Comparison of ENCODE assay signal across 33 mouse cellular contexts in genomic region chr6:116607230-116607629, GRCm38 (mm10). TPM values are rescaled to one million over a fixed set of nuclear protein-coding genes. Genes with fewer than 3 reads are reported as not detected.
A peak's percentile ranks its signal among the peaks of the same experiment; 100 is the strongest.
DNase-seq lines count a peak whose midpoint lies in the region; ATAC-seq and TF ChIP-seq lines count a peak whose summit lies in the region.
"Had no signal": no experiment of that assay in that cellular context is flagged by ENCODE, and none has a peak within 500 bp of the region (broad histone marks: within the 10 kb centered on the region; RNA-seq: fewer than 3 reads in every experiment).

No protein-coding gene starts in this region.

- H3K4me1 ChIP-seq in kidney, postnatal 0 days (replicated peaks; ENCODE audit: insufficient read depth, low read length): no peaks in the 10 kb centered on the region
- no peaks in the 10 kb centered on the region for H3K4me1 ChIP-seq in midbrain, postnatal 0 days (ENCODE audit: insufficient read depth, low read length)
- no peaks in the 10 kb centered on the region for H3K4me1 ChIP-seq in midbrain, embryonic 11.5 days (ENCODE audit: control insufficient read depth, insufficient read depth, low read length)
- H3K4me1 ChIP-seq in stomach, postnatal 0 days (replicated peaks; ENCODE audit: control insufficient read depth, insufficient read depth): no peaks in the 10 kb centered on the region
- H3K4me1 ChIP-seq: embryonic facial prominence, embryonic 12.5 days; hindbrain, embryonic 12.5 days; limb, embryonic 10.5 days had no signal

- TF ChIP-seq EP300 in stomach, postnatal 0 days (optimal IDR thresholded peaks at IDR 0.05): no peak

- DNase-seq in embryo, embryonic 11 days: peak; percentile 4
- DNase-seq in embryo, embryonic 10.5 days (ENCODE audit: low spot score): no peak
- no peak for DNase-seq in kidney, postnatal 0 days (ENCODE audit: low spot score)
- DNase-seq in kidney, postnatal 4 days: no peak
- DNase-seq in midbrain, postnatal 0 days (ENCODE audit: low spot score): no peak
- no peak for DNase-seq in midbrain, embryonic 11.5 days (ENCODE audit: low spot score, missing footprints)
- DNase-seq in stomach, postnatal 0 days (ENCODE audit: low spot score): no peak
- DNase-seq in testis, postnatal 14 days (ENCODE audit: low spot score): no peak
- DNase-seq: adrenal gland, adult 8-10 months; cerebellum, adult 8-10 months; gastrocnemius, postnatal 36 days; heart, postnatal 10 days; kidney, adult 8-10 months; kidney, postnatal 14 days; liver; lung, adult 2 months; right cerebral cortex, postnatal 4 days; thymus, adult 18-20 months; thymus, postnatal 36 days had no signal

- no peak overlapping the region for H3K27ac ChIP-seq in kidney, postnatal 0 days
- no peak overlapping the region for H3K27ac ChIP-seq in midbrain, postnatal 0 days (ENCODE audit: low read depth, low read length)
- no peak overlapping the region for H3K27ac ChIP-seq in midbrain, embryonic 11.5 days (ENCODE audit: low read depth, low read length)
- no peak overlapping the region for H3K27ac ChIP-seq in stomach, postnatal 0 days (replicated peaks)
- H3K27ac ChIP-seq: embryonic facial prominence, embryonic 12.5 days; hindbrain, embryonic 12.5 days; limb, embryonic 10.5 days had no signal

- no peak overlapping the region for H3K4me2 ChIP-seq in kidney, postnatal 0 days (ENCODE audit: low read length)
- H3K4me2 ChIP-seq in midbrain, postnatal 0 days (ENCODE audit: low read depth, low read length, poor library complexity, severe bottlenecking): no peak overlapping the region
- no peak overlapping the region for H3K4me2 ChIP-seq in midbrain, embryonic 11.5 days
- H3K4me2 ChIP-seq in stomach, postnatal 0 days (replicated peaks; ENCODE audit: low read depth): no peak overlapping the region
- H3K4me2 ChIP-seq: embryonic facial prominence, embryonic 12.5 days; heart, embryonic 11.5 days; hindbrain, embryonic 12.5 days had no signal

- no peak overlapping the region for H3K9ac ChIP-seq in kidney, postnatal 0 days (ENCODE audit: low read depth, low read length)
- H3K9ac ChIP-seq in midbrain, postnatal 0 days (replicated peaks; ENCODE audit: low read length, poor library complexity, severe bottlenecking): no peak overlapping the region
- H3K9ac ChIP-seq in midbrain, embryonic 11.5 days (ENCODE audit: low read length): no peak overlapping the region
- no peak overlapping the region for H3K9ac ChIP-seq in stomach, postnatal 0 days (ENCODE audit: low read length)
- H3K9ac ChIP-seq: embryonic facial prominence, embryonic 12.5 days; hindbrain, embryonic 12.5 days had no signal

- no peak overlapping the region for H3K4me3 ChIP-seq in kidney, postnatal 0 days (replicated peaks; ENCODE audit: low read depth, low read length)
- no peak overlapping the region for H3K4me3 ChIP-seq in midbrain, postnatal 0 days (ENCODE audit: low read depth, low read length)
- no peak overlapping the region for H3K4me3 ChIP-seq in midbrain, embryonic 11.5 days (ENCODE audit: low read depth, low read length)
- no peak overlapping the region for H3K4me3 ChIP-seq in stomach, postnatal 0 days (ENCODE audit: low read depth, low read length)
- H3K4me3 ChIP-seq: embryonic facial prominence, embryonic 12.5 days; hindbrain, embryonic 12.5 days; limb, embryonic 10.5 days; megakaryocyte, embryonic 14.5 days had no signal

- no peaks in the 10 kb centered on the region for H3K27me3 ChIP-seq in kidney, postnatal 0 days (ENCODE audit: insufficient read depth, low read length)
- no peaks in the 10 kb centered on the region for H3K27me3 ChIP-seq in midbrain, postnatal 0 days (ENCODE audit: insufficient read depth, low read length)
- H3K27me3 ChIP-seq in midbrain, embryonic 11.5 days (ENCODE audit: control insufficient read depth, insufficient read depth, low read length): no peaks in the 10 kb centered on the region
- H3K27me3 ChIP-seq in stomach, postnatal 0 days (ENCODE audit: control insufficient read depth, insufficient read depth, low read length): no peaks in the 10 kb centered on the region
- H3K27me3 ChIP-seq: embryonic facial prominence, embryonic 12.5 days; hindbrain, embryonic 12.5 days had no signal

- peak; percentile 51 for TF ChIP-seq CTCF in kidney, postnatal 0 days (IDR thresholded peaks at IDR 0.05; ENCODE audit: low read depth)
- TF ChIP-seq CTCF in midbrain, postnatal 0 days (IDR thresholded peaks at IDR 0.05): peak; percentile 41
- TF ChIP-seq CTCF in stomach, postnatal 0 days (IDR thresholded peaks at IDR 0.05; ENCODE audit: low read depth): peak; percentile 41; the same call in 1 of the 2 replicates

- 39% methylated on average over 4 of the region's 4 CpGs for WGBS in kidney, postnatal 0 days
- 45% methylated on average over 4 of the region's 4 CpGs for WGBS in midbrain, postnatal 0 days
- WGBS in midbrain, embryonic 11.5 days: 38% methylated on average over 4 of the region's 4 CpGs
- WGBS in stomach, postnatal 0 days: 35% methylated on average over 4 of the region's 4 CpGs

- no peaks in the 10 kb centered on the region for H3K36me3 ChIP-seq in kidney, postnatal 0 days (ENCODE audit: insufficient read depth, low read length)
- no peaks in the 10 kb centered on the region for H3K36me3 ChIP-seq in midbrain, postnatal 0 days (ENCODE audit: insufficient read depth, low read length)
- no peaks in the 10 kb centered on the region for H3K36me3 ChIP-seq in midbrain, embryonic 11.5 days (ENCODE audit: control insufficient read depth, insufficient read depth, low read length)
- H3K36me3 ChIP-seq in stomach, postnatal 0 days (ENCODE audit: control insufficient read depth, insufficient read depth, low read length): no peaks in the 10 kb centered on the region
- H3K36me3 ChIP-seq: embryonic facial prominence, embryonic 12.5 days; hindbrain, embryonic 12.5 days; limb, embryonic 10.5 days had no signal

- no peak for ATAC-seq in kidney, postnatal 0 days (replicated peaks; ENCODE audit: low FRiP score, low read depth)
- no peak for ATAC-seq in midbrain, postnatal 0 days (ENCODE audit: low FRiP score)
- ATAC-seq in midbrain, embryonic 11.5 days (ENCODE audit: low FRiP score): no peak
- ATAC-seq in stomach, postnatal 0 days (ENCODE audit: low FRiP score, low TSS enrichment): no peak
- ATAC-seq: activated CD4-positive, CD25-positive, alpha-beta regulatory T cell, adult 4 months; midbrain, embryonic 16.5 days had no signal

- H3K9me3 ChIP-seq in kidney, postnatal 0 days (replicated peaks; ENCODE audit: low read length): no peaks in the 10 kb centered on the region
- H3K9me3 ChIP-seq in midbrain, postnatal 0 days (ENCODE audit: low read length): no peaks in the 10 kb centered on the region
- no peaks in the 10 kb centered on the region for H3K9me3 ChIP-seq in midbrain, embryonic 11.5 days (ENCODE audit: control insufficient read depth, low read length)
- no peaks in the 10 kb centered on the region for H3K9me3 ChIP-seq in stomach, postnatal 0 days (ENCODE audit: control insufficient read depth, low read length)
- H3K9me3 ChIP-seq: embryonic facial prominence, embryonic 12.5 days; hindbrain, embryonic 12.5 days; limb, embryonic 10.5 days had no signal

RNA-seq across cellular contexts. Expression of gene Zfp422, which starts 21.6 kb away (rescaled TPM):
- polyA plus RNA-seq in kidney, postnatal 0 days (2015; fragmentation: Nextera tagmentation; extraction: Ambion mirVana): 142 and 148 TPM in 2 replicates
- 62.8 and 64.5 TPM in 2 replicates for total RNA-seq in midbrain, postnatal 0 days (2014; rRNA removed)
- 95.0 and 96.4 TPM in 2 replicates for polyA plus RNA-seq in midbrain, postnatal 0 days (2015; fragmentation: Nextera tagmentation; extraction: Ambion mirVana)
- polyA plus RNA-seq in midbrain, embryonic 11.5 days (2014; fragmentation: Nextera tagmentation; extraction: Ambion mirVana): 369 and 397 TPM in 2 replicates
- 52.4 and 54.4 TPM in 2 replicates for polyA plus RNA-seq in stomach, postnatal 0 days (2015; fragmentation: Nextera tagmentation; extraction: Ambion mirVana)

RNA-seq across cellular contexts. Expression of gene Olfr215, which starts 23.2 kb away (rescaled TPM):
- not detected in 2 replicates for polyA plus RNA-seq in kidney, postnatal 0 days (2015; fragmentation: Nextera tagmentation; extraction: Ambion mirVana)
- total RNA-seq in midbrain, postnatal 0 days (2014; rRNA removed): 0.05 TPM in 1 of 2 replicates, not detected in the other
- not detected in 2 replicates for polyA plus RNA-seq in midbrain, postnatal 0 days (2015; fragmentation: Nextera tagmentation; extraction: Ambion mirVana)
- not detected in 2 replicates for polyA plus RNA-seq in midbrain, embryonic 11.5 days (2014; fragmentation: Nextera tagmentation; extraction: Ambion mirVana)
- polyA plus RNA-seq in stomach, postnatal 0 days (2015; fragmentation: Nextera tagmentation; extraction: Ambion mirVana): not detected in 2 replicates
- total RNA-seq: adrenal gland, adult 8-10 months; ES-E14; gastrocnemius, adult 18-20 months; gastrocnemius, postnatal 36 days; heart, postnatal 10 days; layer of hippocampus, adult 8-10 months; left cerebral cortex, adult 8-10 months had no signal
- polyA plus RNA-seq: activated CD4-positive, CD25-positive, alpha-beta regulatory T cell, adult 4 months; embryonic facial prominence, embryonic 12.5 days; forebrain, embryonic 11.5 days; heart, embryonic 11.5 days; hindbrain, embryonic 12.5 days; limb, embryonic 10.5 days; lung, adult 2 months; midbrain, embryonic 16.5 days; neural tube, embryonic 14.5 days; stomach, embryonic 14.5 days had no signal

RNA-seq across cellular contexts. Expression of gene Depp1, which starts 43.2 kb away (rescaled TPM):
- 35.6 and 36.8 TPM in 2 replicates for polyA plus RNA-seq in kidney, postnatal 0 days (2015; fragmentation: Nextera tagmentation; extraction: Ambion mirVana)
- total RNA-seq in midbrain, postnatal 0 days (2014; rRNA removed): 1.4 and 5.0 TPM in 2 replicates
- polyA plus RNA-seq in midbrain, postnatal 0 days (2015; fragmentation: Nextera tagmentation; extraction: Ambion mirVana): 3.1 TPM in 2 replicates
- 6.5 and 6.8 TPM in 2 replicates for polyA plus RNA-seq in midbrain, embryonic 11.5 days (2014; fragmentation: Nextera tagmentation; extraction: Ambion mirVana)
- 31.6 and 37.0 TPM in 2 replicates for polyA plus RNA-seq in stomach, postnatal 0 days (2015; fragmentation: Nextera tagmentation; extraction: Ambion mirVana)

RNA-seq across cellular contexts. Expression of gene Olfr214, which starts 53.2 kb away (rescaled TPM):
- not detected in 2 replicates for polyA plus RNA-seq in kidney, postnatal 0 days (2015; fragmentation: Nextera tagmentation; extraction: Ambion mirVana)
- total RNA-seq in midbrain, postnatal 0 days (2014; rRNA removed): 0.99 TPM in 1 of 2 replicates, not detected in the other
- polyA plus RNA-seq in midbrain, postnatal 0 days (2015; fragmentation: Nextera tagmentation; extraction: Ambion mirVana): not detected in 2 replicates
- not detected in 2 replicates for polyA plus RNA-seq in midbrain, embryonic 11.5 days (2014; fragmentation: Nextera tagmentation; extraction: Ambion mirVana)
- not detected in 2 replicates for polyA plus RNA-seq in stomach, postnatal 0 days (2015; fragmentation: Nextera tagmentation; extraction: Ambion mirVana)
- total RNA-seq: adrenal gland, adult 8-10 months; ES-E14; gastrocnemius, adult 18-20 months; gastrocnemius, postnatal 36 days; heart, postnatal 10 days; layer of hippocampus, adult 8-10 months; left cerebral cortex, adult 8-10 months had no signal
- polyA plus RNA-seq: activated CD4-positive, CD25-positive, alpha-beta regulatory T cell, adult 4 months; embryonic facial prominence, embryonic 12.5 days; forebrain, embryonic 11.5 days; heart, embryonic 11.5 days; hindbrain, embryonic 12.5 days; limb, embryonic 10.5 days; lung, adult 2 months; midbrain, embryonic 16.5 days; neural tube, embryonic 14.5 days; stomach, embryonic 14.5 days had no signal

RNA-seq across cellular contexts. Expression of gene Gm5580, which starts 56.3 kb away (rescaled TPM):
- 0.29 and 0.55 TPM in 2 replicates for polyA plus RNA-seq in kidney, postnatal 0 days (2015; fragmentation: Nextera tagmentation; extraction: Ambion mirVana)
- not detected in 2 replicates for total RNA-seq in midbrain, postnatal 0 days (2014; rRNA removed)
- polyA plus RNA-seq in midbrain, postnatal 0 days (2015; fragmentation: Nextera tagmentation; extraction: Ambion mirVana): 0.27 and 0.28 TPM in 2 replicates
- polyA plus RNA-seq in midbrain, embryonic 11.5 days (2014; fragmentation: Nextera tagmentation; extraction: Ambion mirVana): 0.45 and 0.68 TPM in 2 replicates
- 0.36 TPM in 2 replicates for polyA plus RNA-seq in stomach, postnatal 0 days (2015; fragmentation: Nextera tagmentation; extraction: Ambion mirVana)
- polyA plus RNA-seq: activated CD4-positive, CD25-positive, alpha-beta regulatory T cell, adult 4 months; lung, adult 2 months; neural tube, embryonic 14.5 days had no signal
